Mouse (Mus musculus): Measurements from ENCODE around the gene C1galt1c1. TPM values are rescaled to one million over a fixed set of nuclear protein-coding genes. Genes with fewer than 3 reads are reported as not detected.

The C1galt1c1 gene
- 65.3 and 71.5 TPM in 2 replicates for polyA plus RNA-seq (2015; fragmentation: Nextera tagmentation; extraction: Ambion mirVana)

- 12% methylated on average over 37 of the region's 43 CpGs for WGBS
- Histone ChIP-seq H3K9me3 (ENCODE audit: control insufficient read depth, low read length) (no peaks in the 10 kb centered on the region), H3K27me3 (replicated peaks; ENCODE audit: control insufficient read depth, insufficient read depth, low read length) (no peaks in the 10 kb centered on the region), H3K4me1 (ENCODE audit: control insufficient read depth, insufficient read depth, low read length) (no peaks in the 10 kb centered on the region), H3K4me2 (ENCODE audit: low read depth, low read length) (peak within 1 kb of the TSS; percentile 52), H3K9ac (ENCODE audit: low read depth, low read length) (peak within 1 kb of the TSS; percentile 75), H3K4me3 (ENCODE audit: low read length) (peak within 1 kb of the TSS; percentile 63), H3K27ac (ENCODE audit: low read length) (peak within 1 kb of the TSS; percentile 92), H3K36me3 (ENCODE audit: control insufficient read depth, insufficient read depth, low read length) (no peaks in the 10 kb centered on the region)
- peak; percentile 100 for ATAC-seq
Observed at GRCm38 (mm10) chrX:38634801-38635637, at the start of gene C1galt1c1. Gene C1galt1c1 (minus strand): TSS chrX:38635087.

- H3K36me3 ChIP-seq (ENCODE audit: control insufficient read depth, insufficient read depth, low read length) = no peaks in the 10 kb centered on the region
- H3K4me1 ChIP-seq (ENCODE audit: control insufficient read depth, insufficient read depth, low read length) = no peaks in the 10 kb centered on the region
- H3K4me2 ChIP-seq (ENCODE audit: low read depth, low read length) = no peak overlapping the region
- no peak overlapping the region for H3K4me3 ChIP-seq (ENCODE audit: low read length)
- no peak overlapping the region for H3K27ac ChIP-seq (ENCODE audit: low read length)
- WGBS = 58% methylated on average over 2 of the region's 2 CpGs
- no peaks in the 10 kb centered on the region for H3K9me3 ChIP-seq (ENCODE audit: control insufficient read depth, low read length)
- H3K27me3 ChIP-seq (replicated peaks; ENCODE audit: control insufficient read depth, insufficient read depth, low read length) = no peaks in the 10 kb centered on the region
- ATAC-seq = no peak
- no peak overlapping the region for H3K9ac ChIP-seq (ENCODE audit: low read depth, low read length)
Observed at GRCm38 (mm10) chrX:38681972-38682371, 47.1 kb upstream of the C1galt1c1 start.

- peak; percentile 87 for ATAC-seq
- H3K36me3 ChIP-seq (ENCODE audit: control insufficient read depth, insufficient read depth, low read length) = no peaks in the 10 kb centered on the region
- H3K27ac ChIP-seq (ENCODE audit: low read length) = 0 out of 2 replicates have a peak overlapping the region, but pooled peaks have one; percentile 41
- no peaks in the 10 kb centered on the region for H3K27me3 ChIP-seq (replicated peaks; ENCODE audit: control insufficient read depth, insufficient read depth, low read length)
- 43% methylated on average over 6 of the region's 6 CpGs for WGBS
- H3K4me3 ChIP-seq (ENCODE audit: low read length) = no peak overlapping the region
- no peak overlapping the region for H3K4me2 ChIP-seq (ENCODE audit: low read depth, low read length)
- no peaks in the 10 kb centered on the region for H3K9me3 ChIP-seq (ENCODE audit: control insufficient read depth, low read length)
- H3K9ac ChIP-seq (ENCODE audit: low read depth, low read length) = no peak overlapping the region
- no peaks in the 10 kb centered on the region for H3K4me1 ChIP-seq (ENCODE audit: control insufficient read depth, insufficient read depth, low read length)
Observed at GRCm38 (mm10) chrX:38669111-38669903, 34.4 kb upstream of the C1galt1c1 start.

GRCm38 (mm10) chrX:38656206-38656883 is 21.5 kb upstream of the C1galt1c1 start:
- no peaks in the 10 kb centered on the region for H3K27me3 ChIP-seq (replicated peaks; ENCODE audit: control insufficient read depth, insufficient read depth, low read length)
- H3K36me3 ChIP-seq (ENCODE audit: control insufficient read depth, insufficient read depth, low read length) = no peaks in the 10 kb centered on the region
- H3K4me3 ChIP-seq (ENCODE audit: low read length) = no peak overlapping the region
- 63% methylated on average over 4 of the region's 4 CpGs for WGBS
- no peaks in the 10 kb centered on the region for H3K9me3 ChIP-seq (ENCODE audit: control insufficient read depth, low read length)
- ATAC-seq = peak; percentile 83
- H3K4me1 ChIP-seq (ENCODE audit: control insufficient read depth, insufficient read depth, low read length) = no peaks in the 10 kb centered on the region
- no peak overlapping the region for H3K4me2 ChIP-seq (ENCODE audit: low read depth, low read length)
- H3K27ac ChIP-seq (ENCODE audit: low read length) = no peak overlapping the region
- H3K9ac ChIP-seq (ENCODE audit: low read depth, low read length) = no peak overlapping the region

- no peaks in the 10 kb centered on the region for H3K9me3 ChIP-seq (ENCODE audit: control insufficient read depth, low read length)
- no peaks in the 10 kb centered on the region for H3K36me3 ChIP-seq (ENCODE audit: control insufficient read depth, insufficient read depth, low read length)
- H3K4me1 ChIP-seq (ENCODE audit: control insufficient read depth, insufficient read depth, low read length) = no peaks in the 10 kb centered on the region
- no peaks in the 10 kb centered on the region for H3K27me3 ChIP-seq (replicated peaks; ENCODE audit: control insufficient read depth, insufficient read depth, low read length)
- H3K4me3 ChIP-seq (ENCODE audit: low read length) = no peak overlapping the region
- 83% methylated on average over 5 of the region's 5 CpGs for WGBS
- H3K9ac ChIP-seq (ENCODE audit: low read depth, low read length) = no peak overlapping the region
- no peak for ATAC-seq
- H3K4me2 ChIP-seq (ENCODE audit: low read depth, low read length) = no peak overlapping the region
- H3K27ac ChIP-seq (ENCODE audit: low read length) = no peak overlapping the region
Observed at GRCm38 (mm10) chrX:38654681-38655080, 19.8 kb upstream of the C1galt1c1 start.

- no peak overlapping the region for H3K27ac ChIP-seq (ENCODE audit: low read length)
- no peaks in the 10 kb centered on the region for H3K36me3 ChIP-seq (ENCODE audit: control insufficient read depth, insufficient read depth, low read length)
- no peaks in the 10 kb centered on the region for H3K9me3 ChIP-seq (ENCODE audit: control insufficient read depth, low read length)
- H3K4me2 ChIP-seq (ENCODE audit: low read depth, low read length) = no peak overlapping the region
- H3K27me3 ChIP-seq (replicated peaks; ENCODE audit: control insufficient read depth, insufficient read depth, low read length) = no peaks in the 10 kb centered on the region
- no peak overlapping the region for H3K9ac ChIP-seq (ENCODE audit: low read depth, low read length)
- H3K4me1 ChIP-seq (ENCODE audit: control insufficient read depth, insufficient read depth, low read length) = no peaks in the 10 kb centered on the region
- no peak for ATAC-seq
- no peak overlapping the region for H3K4me3 ChIP-seq (ENCODE audit: low read length)
- WGBS = 74% methylated on average over 1 of the region's 1 CpGs
Observed at GRCm38 (mm10) chrX:38653181-38653580, 18.3 kb upstream of the C1galt1c1 start.

- Histone ChIP-seq H3K9ac (ENCODE audit: low read depth, low read length) (no peak overlapping the region), H3K36me3 (ENCODE audit: control insufficient read depth, insufficient read depth, low read length) (no peaks in the 10 kb centered on the region), H3K27ac (ENCODE audit: low read length) (no peak overlapping the region), H3K4me3 (ENCODE audit: low read length) (no peak overlapping the region), H3K4me2 (ENCODE audit: low read depth, low read length) (no peak overlapping the region), H3K9me3 (ENCODE audit: control insufficient read depth, low read length) (no peaks in the 10 kb centered on the region), H3K27me3 (replicated peaks; ENCODE audit: control insufficient read depth, insufficient read depth, low read length) (no peaks in the 10 kb centered on the region), H3K4me1 (ENCODE audit: control insufficient read depth, insufficient read depth, low read length) (no peaks in the 10 kb centered on the region)
- ATAC-seq = no peak
- WGBS = 44% methylated on average over 5 of the region's 7 CpGs
Observed at GRCm38 (mm10) chrX:38651167-38651566, 16.3 kb upstream of the C1galt1c1 start.

GRCm38 (mm10) chrX:38650404-38651039 is 15.6 kb upstream of the C1galt1c1 start:
- no peak overlapping the region for H3K4me2 ChIP-seq (ENCODE audit: low read depth, low read length)
- 52% methylated on average over 9 of the region's 9 CpGs for WGBS

GRCm38 (mm10) chrX:38642183-38642582 is 7.3 kb upstream of the C1galt1c1 start:
- WGBS = 46% methylated on average over 4 of the region's 4 CpGs
- no peak overlapping the region for H3K9ac ChIP-seq (ENCODE audit: low read depth, low read length)
- ATAC-seq = peak; percentile 22
- no peaks in the 10 kb centered on the region for H3K9me3 ChIP-seq (ENCODE audit: control insufficient read depth, low read length)
- no peaks in the 10 kb centered on the region for H3K27me3 ChIP-seq (replicated peaks; ENCODE audit: control insufficient read depth, insufficient read depth, low read length)
- H3K4me3 ChIP-seq (ENCODE audit: low read length) = no peak overlapping the region
- H3K4me1 ChIP-seq (ENCODE audit: control insufficient read depth, insufficient read depth, low read length) = no peaks in the 10 kb centered on the region
- H3K4me2 ChIP-seq (ENCODE audit: low read depth, low read length) = no peak overlapping the region
- H3K27ac ChIP-seq (ENCODE audit: low read length) = peak overlapping the region; percentile 58
- H3K36me3 ChIP-seq (ENCODE audit: control insufficient read depth, insufficient read depth, low read length) = no peaks in the 10 kb centered on the region

More at GRCm38 (mm10) chrX:38650404-38651039, 15.6 kb upstream of the C1galt1c1 start:
- no peak overlapping the region for H3K4me3 ChIP-seq (ENCODE audit: low read length)
- ATAC-seq = no peak
- H3K9ac ChIP-seq (ENCODE audit: low read depth, low read length) = no peak overlapping the region
- H3K27me3 ChIP-seq (replicated peaks; ENCODE audit: control insufficient read depth, insufficient read depth, low read length) = no peaks in the 10 kb centered on the region
- no peaks in the 10 kb centered on the region for H3K4me1 ChIP-seq (ENCODE audit: control insufficient read depth, insufficient read depth, low read length)
- H3K9me3 ChIP-seq (ENCODE audit: control insufficient read depth, low read length) = no peaks in the 10 kb centered on the region
- no peak overlapping the region for H3K27ac ChIP-seq (ENCODE audit: low read length)
- H3K36me3 ChIP-seq (ENCODE audit: control insufficient read depth, insufficient read depth, low read length) = no peaks in the 10 kb centered on the region

All from intestine, embryonic 16.5 days (tissue).